Mouse (Mus musculus) CH12.LX (cell line): ENCODE measurements around the gene St6galnac1.
"Not testable (repeated sequence)": the region's sequence is repeated elsewhere in the genome, so short reads cannot be mapped to it uniquely, and the experiment has no call there.

Experiments used
- CHD2 ChIP-seq: IDR thresholded peaks from 2 replicates; pipeline ENCODE4 v1.6.1; 2011; ENCODE audit warnings: low read length, improper control_type of control experiment
- CTCF ChIP-seq, 2 experiments: IDR thresholded peaks in 1 of 2; conservative IDR thresholded peaks in 1 of 2; 2 replicates each; pipeline ENCODE4 v1.5.1; 2011 to 2012; ENCODE audit warnings: low read depth in 2 of 2, low read length in 2 of 2, improper control_type of control experiment in 1 of 2, inconsistent platforms in 1 of 2, mild to moderate bottlenecking in 1 of 2, moderate library complexity in 1 of 2
- ELF1 ChIP-seq: IDR thresholded peaks from 2 replicates; pipeline ENCODE4 v1.6.1; 2014; ENCODE audit warnings: low read depth, mild to moderate bottlenecking, inconsistent platforms, low read length, improper control_type of control experiment
- EP300 ChIP-seq: IDR thresholded peaks from 2 replicates; pipeline ENCODE4 v1.6.1; 2011; ENCODE audit warnings: low read length, improper control_type of control experiment
- POLR2A ChIP-seq: IDR thresholded peaks from 2 replicates; pipeline ENCODE4 v1.6.1; 2011; ENCODE audit warnings: low read depth, mild to moderate bottlenecking, improper control_type of control experiment, low read length
- TBP ChIP-seq: conservative IDR thresholded peaks from 2 replicates; pipeline ENCODE4 v1.6.1; 2011; ENCODE audit warnings: low read depth, low read length, improper control_type of control experiment
- TCF12 ChIP-seq: IDR thresholded peaks from 2 replicates; pipeline ENCODE4 v1.6.1; 2014; ENCODE audit warnings: low read depth, mild to moderate bottlenecking, inconsistent platforms, low read length, improper control_type of control experiment
- ZMIZ1 ChIP-seq: IDR thresholded peaks from 2 replicates; pipeline ENCODE4 v1.6.1; 2012; ENCODE audit warnings: low read depth, mild to moderate bottlenecking, inconsistent platforms, low read length, improper control_type of control experiment

DNA sequence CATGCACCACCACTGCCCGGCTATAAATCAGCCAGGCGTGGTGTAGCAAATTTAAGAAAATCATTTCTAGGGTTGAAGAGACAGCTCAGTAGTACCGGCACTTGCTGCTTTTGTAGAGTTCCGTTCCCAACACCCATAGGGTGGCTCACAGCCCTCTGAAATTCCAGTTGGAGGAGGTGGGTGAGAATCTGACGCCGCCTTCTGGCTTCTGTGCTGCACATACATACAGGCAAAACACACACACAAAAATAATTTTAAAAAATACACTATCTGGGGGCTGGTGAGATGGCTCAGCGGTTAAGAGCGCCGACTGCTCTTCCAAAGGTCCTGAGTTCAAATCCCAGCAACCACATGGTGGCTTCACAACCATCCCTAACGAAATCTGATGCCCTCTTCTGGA lies 48.6 kb upstream of the St6galnac1 start:
- not testable (repeated sequence) for TF ChIP-seq POLR2A; ELF1; TBP; CTCF (conservative IDR thresholded peaks at IDR 0.05 in 1 of 2, IDR thresholded peaks at IDR 0.05 in 1 of 2; ENCODE audit: low read depth in 2 of 2, low read length in 2 of 2); TCF12; EP300; CHD2; ZMIZ1
